Mouse (Mus musculus): Measurements from ENCODE around the gene Hoxa10. TPM values are rescaled to one million over a fixed set of nuclear protein-coding genes. Genes with fewer than 3 reads are reported as not detected.

Gene Hoxa10
- polyA plus RNA-seq, 1 experiment from 2014 or later, result 0.05 TPM

- H3K4me1 ChIP-seq (ENCODE audit: control insufficient read depth, low read depth, low read length), result no peaks in the 10 kb centered on the region
- 36% methylated on average over 14 of the region's 14 CpGs for WGBS (ENCODE audit: insufficient replicate concordance)
- H3K9ac ChIP-seq (ENCODE audit: low read depth, low read length), result no peak overlapping the region
- H3K27me3 ChIP-seq (ENCODE audit: control insufficient read depth, insufficient read depth, low read depth, low read length), result peaks cover 96% of the 10 kb centered on the region
- no peak for ATAC-seq (ENCODE audit: low read depth)
- no peaks in the 10 kb centered on the region for H3K36me3 ChIP-seq (ENCODE audit: control insufficient read depth, insufficient read depth)
- H3K27ac ChIP-seq (ENCODE audit: low read length), result no peak overlapping the region
- no peak overlapping the region for H3K4me2 ChIP-seq (ENCODE audit: low read depth, low read length)
- no peak overlapping the region for H3K4me3 ChIP-seq (ENCODE audit: low read depth, low read length)
- no peaks in the 10 kb centered on the region for H3K9me3 ChIP-seq (replicated peaks; ENCODE audit: control insufficient read depth, low read length)
These were observed 35.4 kb downstream of the Hoxa10 start for GRCm38 (mm10) chr6:52205221-52205620.

- Histone ChIP-seq H3K4me3 (ENCODE audit: low read depth, low read length) (peak within 1 kb of the TSS; percentile 48), H3K9ac (ENCODE audit: low read depth, low read length) (0 out of 2 replicates have a peak within 1 kb of the TSS, but pooled peaks have one; percentile 24), H3K4me2 (ENCODE audit: low read depth, low read length) (peak within 1 kb of the TSS; percentile 34), H3K27ac (ENCODE audit: low read length) (no peak within 1 kb of the TSS), H3K36me3 (ENCODE audit: control insufficient read depth, insufficient read depth) (no peaks in the 10 kb centered on the region), H3K27me3 (ENCODE audit: control insufficient read depth, insufficient read depth, low read depth, low read length) (peaks cover 95% of the 10 kb centered on the region), H3K9me3 (replicated peaks; ENCODE audit: control insufficient read depth, low read length) (no peaks in the 10 kb centered on the region), H3K4me1 (ENCODE audit: control insufficient read depth, low read depth, low read length) (no peaks in the 10 kb centered on the region)
- WGBS (ENCODE audit: insufficient replicate concordance), result under 1% methylated on average over 65 of the region's 65 CpGs
- peak; percentile 62 for ATAC-seq (ENCODE audit: low read depth)
These were observed 36.5 kb downstream of the Hoxa10 start, which contains the start of gene Hoxa5 for GRCm38 (mm10) chr6:52204050-52204752. Gene Hoxa5, minus strand, starts transcription at chr6:52204587.

GRCm38 (mm10) chr6:52203371-52204049, 37.1 kb downstream of the Hoxa10 start:
- Histone ChIP-seq H3K27ac (ENCODE audit: low read length) (no peak overlapping the region), H3K9me3 (replicated peaks; ENCODE audit: control insufficient read depth, low read length) (no peaks in the 10 kb centered on the region), H3K36me3 (ENCODE audit: control insufficient read depth, insufficient read depth) (no peaks in the 10 kb centered on the region), H3K4me3 (ENCODE audit: low read depth, low read length) (peak overlapping the region; percentile 48), H3K27me3 (ENCODE audit: control insufficient read depth, insufficient read depth, low read depth, low read length) (peaks cover 93% of the 10 kb centered on the region), H3K4me1 (ENCODE audit: control insufficient read depth, low read depth, low read length) (no peaks in the 10 kb centered on the region), H3K4me2 (ENCODE audit: low read depth, low read length) (peak overlapping the region; percentile 34), H3K9ac (ENCODE audit: low read depth, low read length) (0 out of 2 replicates have a peak overlapping the region, but pooled peaks have one; percentile 24)
- 4% methylated on average over 46 of the region's 46 CpGs for WGBS (ENCODE audit: insufficient replicate concordance)
- ATAC-seq (ENCODE audit: low read depth), result no peak

GRCm38 (mm10) chr6:52203121-52203370, 37.6 kb downstream of the Hoxa10 start:
- H3K4me2 ChIP-seq (ENCODE audit: low read depth, low read length), result no peak overlapping the region
- H3K9me3 ChIP-seq (replicated peaks; ENCODE audit: control insufficient read depth, low read length), result no peaks in the 10 kb centered on the region
- no peak overlapping the region for H3K9ac ChIP-seq (ENCODE audit: low read depth, low read length)
- peaks cover 91% of the 10 kb centered on the region for H3K27me3 ChIP-seq (ENCODE audit: control insufficient read depth, insufficient read depth, low read depth, low read length)
- no peaks in the 10 kb centered on the region for H3K4me1 ChIP-seq (ENCODE audit: control insufficient read depth, low read depth, low read length)
- peak overlapping the region; percentile 48 for H3K4me3 ChIP-seq (ENCODE audit: low read depth, low read length)
- no peak for ATAC-seq (ENCODE audit: low read depth)
- no peaks in the 10 kb centered on the region for H3K36me3 ChIP-seq (ENCODE audit: control insufficient read depth, insufficient read depth)
- H3K27ac ChIP-seq (ENCODE audit: low read length), result no peak overlapping the region
- 22% methylated on average over 10 of the region's 10 CpGs for WGBS (ENCODE audit: insufficient replicate concordance)

GRCm38 (mm10) chr6:52202362-52203120, 38.1 kb downstream of the Hoxa10 start:
- Histone ChIP-seq H3K9me3 (replicated peaks; ENCODE audit: control insufficient read depth, low read length) (no peaks in the 10 kb centered on the region), H3K4me1 (ENCODE audit: control insufficient read depth, low read depth, low read length) (no peaks in the 10 kb centered on the region), H3K36me3 (ENCODE audit: control insufficient read depth, insufficient read depth) (no peaks in the 10 kb centered on the region), H3K4me3 (ENCODE audit: low read depth, low read length) (peak overlapping the region; percentile 48; the same call in 1 of the 2 replicates), H3K27ac (ENCODE audit: low read length) (no peak overlapping the region), H3K9ac (ENCODE audit: low read depth, low read length) (no peak overlapping the region), H3K27me3 (ENCODE audit: control insufficient read depth, insufficient read depth, low read depth, low read length) (peaks cover 89% of the 10 kb centered on the region), H3K4me2 (ENCODE audit: low read depth, low read length) (no peak overlapping the region)
- WGBS (ENCODE audit: insufficient replicate concordance), result 38% methylated on average over 22 of the region's 22 CpGs
- no peak for ATAC-seq (ENCODE audit: low read depth)

GRCm38 (mm10) chr6:52201269-52201668, 39.4 kb downstream of the Hoxa10 start:
- Histone ChIP-seq H3K4me2 (ENCODE audit: low read depth, low read length) (no peak overlapping the region), H3K27me3 (ENCODE audit: control insufficient read depth, insufficient read depth, low read depth, low read length) (peaks cover 87% of the 10 kb centered on the region), H3K9ac (ENCODE audit: low read depth, low read length) (no peak overlapping the region), H3K4me3 (ENCODE audit: low read depth, low read length) (no peak overlapping the region), H3K4me1 (ENCODE audit: control insufficient read depth, low read depth, low read length) (no peaks in the 10 kb centered on the region), H3K36me3 (ENCODE audit: control insufficient read depth, insufficient read depth) (no peaks in the 10 kb centered on the region), H3K27ac (ENCODE audit: low read length) (no peak overlapping the region), H3K9me3 (replicated peaks; ENCODE audit: control insufficient read depth, low read length) (no peaks in the 10 kb centered on the region)
- 67% methylated on average over 1 of the region's 1 CpGs for WGBS (ENCODE audit: insufficient replicate concordance)
- ATAC-seq (ENCODE audit: low read depth), result no peak

GRCm38 (mm10) chr6:52200751-52201250, 39.9 kb downstream of the Hoxa10 start:
- H3K9me3 ChIP-seq (replicated peaks; ENCODE audit: control insufficient read depth, low read length), result no peaks in the 10 kb centered on the region
- no peak overlapping the region for H3K27ac ChIP-seq (ENCODE audit: low read length)
- H3K27me3 ChIP-seq (ENCODE audit: control insufficient read depth, insufficient read depth, low read depth, low read length), result peaks cover 87% of the 10 kb centered on the region
- no peak overlapping the region for H3K4me3 ChIP-seq (ENCODE audit: low read depth, low read length)
- no peaks in the 10 kb centered on the region for H3K36me3 ChIP-seq (ENCODE audit: control insufficient read depth, insufficient read depth)
- H3K4me2 ChIP-seq (ENCODE audit: low read depth, low read length), result no peak overlapping the region
- H3K4me1 ChIP-seq (ENCODE audit: control insufficient read depth, low read depth, low read length), result no peaks in the 10 kb centered on the region
- ATAC-seq (ENCODE audit: low read depth), result no peak
- no peak overlapping the region for H3K9ac ChIP-seq (ENCODE audit: low read depth, low read length)
- WGBS (ENCODE audit: insufficient replicate concordance), result 61% methylated on average over 10 of the region's 10 CpGs

GRCm38 (mm10) chr6:52200073-52200750, 40.4 kb downstream of the Hoxa10 start:
- ATAC-seq (ENCODE audit: low read depth), result no peak
- 45% methylated on average over 30 of the region's 30 CpGs for WGBS (ENCODE audit: insufficient replicate concordance)
- H3K27me3 ChIP-seq (ENCODE audit: control insufficient read depth, insufficient read depth, low read depth, low read length), result peaks cover 84% of the 10 kb centered on the region
- H3K4me2 ChIP-seq (ENCODE audit: low read depth, low read length), result no peak overlapping the region
- H3K36me3 ChIP-seq (ENCODE audit: control insufficient read depth, insufficient read depth), result no peaks in the 10 kb centered on the region
- H3K9me3 ChIP-seq (replicated peaks; ENCODE audit: control insufficient read depth, low read length), result no peaks in the 10 kb centered on the region
- H3K9ac ChIP-seq (ENCODE audit: low read depth, low read length), result no peak overlapping the region
- no peaks in the 10 kb centered on the region for H3K4me1 ChIP-seq (ENCODE audit: control insufficient read depth, low read depth, low read length)
- no peak overlapping the region for H3K27ac ChIP-seq (ENCODE audit: low read length)
- no peak overlapping the region for H3K4me3 ChIP-seq (ENCODE audit: low read depth, low read length)

All from liver, embryonic 16.5 days (tissue).